Mouse (Mus musculus): ENCODE data around the gene Pctp.

- TF ChIP-seq POLR2A (IDR thresholded peaks at IDR 0.05; ENCODE audit: extremely low read depth, insufficient read depth, low read length), result no peak
- TF ChIP-seq CTCF (IDR thresholded peaks at IDR 0.05; ENCODE audit: low read depth, low read length), result no peak
These were observed 8.0 kb downstream of the Pctp start for GRCm38 (mm10) chr11:89994706-89995105.
